Mouse (Mus musculus) ES-CJ7 (cell line): ENCODE measurements around the gene Hk2.
A peak's percentile ranks its signal among the peaks of the same experiment; 100 is the strongest.

Source experiments
- DNase-seq: peaks from one replicate; pipeline ENCODE4 v3.0.0; 2011; ENCODE audit warnings: low read depth, low spot score

Hk2 gene

DNA sequence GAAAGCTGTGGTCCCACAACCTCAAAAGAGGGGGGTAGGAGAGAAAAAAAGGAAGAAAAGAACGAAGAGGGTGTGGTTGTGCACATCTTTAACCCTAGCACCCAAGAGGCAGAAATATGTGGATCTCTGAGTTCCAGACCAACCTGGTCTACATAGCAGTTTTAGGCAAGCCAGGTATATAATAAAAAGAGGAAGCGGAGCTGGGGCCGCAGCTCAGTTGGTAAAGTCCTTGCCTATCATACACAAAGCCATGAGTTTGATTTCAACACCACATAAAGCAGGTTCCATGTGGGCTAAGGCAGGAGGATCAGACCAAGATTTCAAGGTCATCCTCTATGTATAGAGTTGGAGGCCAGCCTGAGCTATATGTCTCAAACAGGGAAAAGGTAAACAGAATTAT, 4.0 kb downstream of the Hk2 start:
- no peak for DNase-seq

DNA sequence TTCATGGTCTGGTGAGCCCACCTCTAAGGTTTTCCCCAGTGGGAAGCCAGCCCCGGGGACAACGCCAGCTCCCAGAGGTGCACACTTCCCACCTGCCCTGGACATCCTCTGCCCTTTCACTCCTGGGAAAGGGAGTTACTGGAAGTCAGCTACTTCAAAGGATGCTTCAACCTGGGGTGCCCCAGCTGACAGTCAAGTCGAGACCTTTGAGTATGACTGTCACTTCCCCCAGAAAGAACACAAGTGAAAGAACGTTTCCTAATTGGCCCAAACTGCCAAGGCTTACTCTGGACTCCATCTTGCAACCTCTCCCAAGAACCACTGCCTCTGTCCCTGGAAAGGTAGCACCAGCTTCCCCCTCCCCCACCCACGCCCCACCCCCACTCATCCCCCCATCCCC, 4.5 kb downstream of the Hk2 start:
- no peak for DNase-seq

DNA sequence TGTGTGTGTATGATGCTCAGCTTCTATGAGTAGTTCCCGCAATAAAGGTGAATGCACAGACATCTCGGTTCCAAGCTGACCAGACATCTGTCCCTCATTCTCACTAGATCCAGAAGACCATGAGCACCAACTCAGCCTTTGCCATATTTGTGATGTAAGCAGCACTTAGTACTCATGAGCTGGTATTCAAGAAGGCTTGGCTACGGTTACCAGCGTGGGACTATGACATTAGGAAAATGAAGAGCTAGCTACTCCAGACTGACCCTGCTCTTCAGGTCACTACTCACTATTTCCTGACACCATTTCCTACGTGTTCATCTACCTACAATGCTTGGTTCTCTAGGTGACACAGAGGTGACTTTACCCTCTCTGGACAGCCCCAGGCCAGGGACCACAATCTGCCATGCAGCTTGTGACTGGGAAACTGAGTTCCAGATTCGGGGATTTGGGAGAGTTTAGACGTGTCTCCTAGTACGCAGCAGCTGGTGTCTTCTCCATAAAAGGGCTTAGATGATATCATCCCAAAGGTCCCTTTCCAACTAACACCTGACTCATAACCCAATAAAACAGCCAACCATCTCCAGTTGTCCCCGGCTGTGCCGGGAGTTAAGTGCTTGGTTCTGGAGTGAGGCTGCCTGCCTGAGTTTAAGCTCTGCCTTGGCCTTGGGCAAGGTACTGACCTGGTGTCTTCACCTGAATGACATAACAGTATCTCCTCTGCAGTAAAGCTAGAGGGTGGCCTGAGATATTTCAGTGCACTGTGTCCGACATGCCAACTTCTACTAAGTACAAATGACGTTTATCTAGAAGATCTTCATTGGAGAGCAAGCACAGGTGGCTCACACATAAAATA, 6.3 kb downstream of the Hk2 start:
- no peak for DNase-seq

DNA sequence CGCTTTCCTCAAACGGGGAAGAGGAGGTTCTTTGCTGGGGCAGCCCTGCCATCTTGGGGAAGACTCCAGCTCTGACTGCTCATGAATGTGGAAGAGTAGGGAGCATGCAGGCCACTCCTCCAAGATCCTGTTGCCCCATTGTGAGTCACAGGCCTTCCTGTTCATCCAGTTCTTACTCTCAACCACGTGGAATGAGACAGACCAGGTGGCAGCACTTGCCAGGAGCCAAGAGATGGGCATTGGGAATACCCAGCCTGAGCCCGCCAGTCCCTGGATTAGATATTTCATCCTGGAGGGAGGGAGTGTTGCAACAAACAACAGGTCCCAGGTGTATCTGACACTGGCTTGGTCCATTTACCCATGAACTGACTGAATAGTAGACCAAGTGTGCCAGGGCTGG, 7.6 kb downstream of the Hk2 start:
- DNase-seq = no peak

DNA sequence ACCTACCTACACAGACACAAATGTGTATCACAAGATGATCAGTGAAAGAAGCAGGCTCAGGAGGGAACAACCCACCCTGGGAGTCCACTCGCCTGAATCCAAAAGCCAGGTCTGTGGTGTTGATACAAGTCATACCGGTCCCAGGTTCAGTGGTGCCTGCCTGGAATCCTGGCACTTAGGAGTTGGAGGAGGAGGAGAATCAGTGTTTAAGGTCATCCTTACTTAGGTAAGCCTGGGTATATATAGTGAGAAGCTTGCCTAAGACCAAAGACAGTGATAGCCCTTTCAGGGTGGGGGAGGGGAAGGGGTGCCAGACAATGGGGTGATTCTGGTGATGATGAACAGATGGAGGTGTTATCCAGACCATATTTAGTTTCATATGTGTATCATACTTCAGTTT, 9.0 kb downstream of the Hk2 start:
- no peak for DNase-seq

DNA sequence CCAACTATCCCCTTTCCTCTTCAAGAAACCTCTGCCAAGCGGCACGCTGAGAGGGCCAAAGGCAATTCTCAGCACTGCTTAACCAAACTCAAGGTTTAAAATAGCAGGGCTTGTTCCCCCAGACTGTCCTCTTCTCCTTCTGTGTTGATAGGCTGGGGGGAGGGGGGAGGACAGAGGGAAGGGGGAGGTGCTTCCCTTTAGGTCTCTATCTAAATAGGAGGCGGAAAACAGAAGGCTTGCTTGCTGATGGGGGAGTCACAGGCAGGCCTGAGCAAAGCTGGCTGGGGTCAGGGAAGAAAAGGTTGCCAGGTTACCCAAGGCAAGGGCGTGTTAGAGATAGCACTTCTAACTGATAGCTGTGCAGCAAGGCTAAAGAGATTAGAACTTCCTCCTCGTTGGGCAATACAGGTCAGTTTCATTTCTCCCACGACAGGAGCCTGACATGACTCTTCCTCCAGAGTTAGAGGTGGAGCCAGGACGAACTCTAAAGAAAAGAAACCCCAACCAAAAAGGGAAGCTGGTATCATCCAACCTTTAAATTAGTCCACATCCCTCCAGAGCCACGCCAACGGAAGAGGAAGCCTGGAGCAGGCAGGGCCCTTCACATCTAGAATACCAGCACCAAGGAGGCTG, 10.3 kb downstream of the Hk2 start:
- DNase-seq = peak; percentile 60

DNA sequence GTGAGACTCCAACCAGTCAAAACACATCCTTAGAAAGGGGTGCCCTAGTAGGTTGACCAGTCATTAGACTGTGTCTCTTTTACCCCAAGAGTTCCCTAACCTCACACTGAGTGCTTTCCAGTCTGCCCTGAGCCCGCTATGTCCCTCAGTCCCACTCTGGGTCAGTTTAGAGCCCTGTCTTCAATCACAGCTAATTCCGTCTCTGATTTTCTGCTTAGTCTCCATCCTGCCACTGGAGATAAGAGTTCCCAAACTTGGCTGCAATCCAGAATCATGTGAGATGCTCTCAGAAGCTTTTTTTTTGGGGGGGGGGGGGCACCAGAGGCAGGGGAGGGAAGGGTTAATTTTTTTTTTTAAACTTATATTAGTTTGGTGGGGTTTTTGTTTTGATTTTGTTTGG, 11.5 kb downstream of the Hk2 start:
- no peak for DNase-seq

DNA sequence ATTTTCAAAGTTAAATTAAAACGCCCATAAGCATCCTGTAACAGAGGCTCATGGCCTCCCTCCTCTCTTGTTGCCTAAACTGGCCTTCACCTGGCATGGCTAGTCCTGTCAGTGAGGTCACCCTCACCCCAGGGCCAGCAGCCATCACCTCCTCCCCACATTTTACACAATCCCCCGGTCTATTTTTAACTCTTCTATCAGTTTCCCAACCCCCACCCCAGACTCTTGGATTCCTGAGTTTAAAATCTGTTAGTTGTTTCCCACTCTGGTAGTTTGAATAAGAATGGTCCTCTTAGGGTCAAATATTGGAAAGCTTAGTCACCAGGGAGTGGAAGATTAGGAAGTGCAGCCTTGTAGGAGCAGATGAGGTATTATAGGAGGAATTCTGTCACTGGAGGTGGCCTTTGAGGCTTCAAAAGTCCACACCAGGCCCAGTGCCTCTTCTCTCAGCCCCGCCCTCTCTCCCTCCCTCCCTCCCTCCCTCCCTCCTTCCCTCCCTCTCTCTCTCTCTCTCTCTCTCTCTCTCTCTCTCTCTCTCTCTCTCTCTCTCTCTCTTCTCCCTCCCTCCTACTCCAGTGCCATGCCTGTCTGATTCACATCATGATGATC, 13.4 kb downstream of the Hk2 start:
- DNase-seq = peak; percentile 80

DNA sequence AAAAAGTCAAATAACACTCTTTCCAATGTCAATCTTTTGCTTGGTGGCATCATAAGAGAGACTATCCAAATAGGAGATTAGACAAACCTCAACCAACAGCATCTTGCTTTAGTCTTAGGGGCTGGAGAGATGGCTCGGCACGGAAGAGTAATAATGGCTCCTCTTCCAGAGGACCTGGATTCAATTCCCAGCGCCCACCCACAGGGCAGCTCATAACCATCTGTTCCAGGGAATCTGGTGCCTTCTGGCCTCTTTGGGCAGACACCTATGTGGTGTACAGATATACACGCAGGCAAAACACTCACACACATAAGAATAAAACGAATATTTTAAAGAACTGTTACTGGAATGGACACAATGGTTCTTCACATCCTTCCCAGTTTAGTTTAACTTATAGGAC, 15.0 kb downstream of the Hk2 start:
- no peak for DNase-seq

DNA sequence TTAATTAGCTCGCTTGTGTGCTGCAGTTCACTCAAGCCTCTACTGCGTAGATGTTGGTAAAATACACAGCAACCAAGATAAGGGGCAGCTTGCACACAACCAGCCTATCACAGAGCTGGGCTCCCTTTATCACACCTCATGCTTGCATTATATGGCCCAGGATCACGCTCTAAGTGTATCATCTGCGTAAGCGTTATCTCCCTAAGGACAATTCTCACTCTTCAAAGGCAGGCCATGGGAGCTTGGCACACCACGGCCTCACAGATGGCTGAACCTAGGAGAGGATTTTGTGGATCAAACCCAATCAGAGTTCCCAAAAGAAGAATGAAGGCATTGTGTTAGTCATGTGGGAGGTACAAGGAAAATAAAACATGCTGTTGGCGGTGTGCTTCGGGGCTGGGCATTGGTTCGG, 17.4 kb downstream of the Hk2 start:
- no peak for DNase-seq

DNA sequence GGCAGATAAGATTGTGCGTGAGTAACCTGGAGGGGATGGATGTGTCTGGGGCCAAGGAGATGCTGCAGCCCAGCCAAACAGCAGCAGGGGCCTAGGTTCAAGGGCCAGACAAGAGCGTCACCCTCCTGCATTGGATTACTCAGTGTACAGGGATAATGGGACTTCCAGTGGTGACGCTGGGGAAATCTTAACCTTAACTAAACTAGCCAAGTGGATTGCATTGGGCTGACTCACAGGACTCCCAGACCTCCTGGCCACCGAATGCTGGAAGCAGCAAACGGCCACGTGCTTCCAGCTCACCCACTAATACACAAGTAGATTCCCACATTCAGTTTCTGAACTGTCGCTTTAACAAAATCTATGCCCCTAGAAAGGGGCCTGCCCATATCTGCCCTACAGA, 18.0 kb downstream of the Hk2 start:
- DNase-seq = no peak

DNA sequence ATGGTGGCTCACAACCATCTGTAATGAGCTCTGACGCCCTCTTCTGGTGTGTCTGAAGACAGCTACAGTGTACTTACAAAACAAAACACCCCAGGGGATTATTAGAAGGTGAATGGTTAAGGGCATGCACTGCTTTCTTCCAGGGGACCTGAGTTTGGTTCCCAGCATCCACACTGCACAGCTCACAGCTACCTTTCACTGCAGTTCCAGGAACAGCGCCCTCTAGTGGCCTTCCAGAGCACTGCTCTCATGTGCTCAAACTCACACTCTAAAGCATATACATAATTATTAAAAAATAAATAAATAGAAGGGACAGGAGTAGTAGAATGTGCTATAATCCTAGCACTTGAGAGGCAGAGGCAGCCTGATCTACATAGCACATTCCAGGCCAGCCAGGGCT, 18.9 kb downstream of the Hk2 start:
- peak; percentile 67 for DNase-seq

DNA sequence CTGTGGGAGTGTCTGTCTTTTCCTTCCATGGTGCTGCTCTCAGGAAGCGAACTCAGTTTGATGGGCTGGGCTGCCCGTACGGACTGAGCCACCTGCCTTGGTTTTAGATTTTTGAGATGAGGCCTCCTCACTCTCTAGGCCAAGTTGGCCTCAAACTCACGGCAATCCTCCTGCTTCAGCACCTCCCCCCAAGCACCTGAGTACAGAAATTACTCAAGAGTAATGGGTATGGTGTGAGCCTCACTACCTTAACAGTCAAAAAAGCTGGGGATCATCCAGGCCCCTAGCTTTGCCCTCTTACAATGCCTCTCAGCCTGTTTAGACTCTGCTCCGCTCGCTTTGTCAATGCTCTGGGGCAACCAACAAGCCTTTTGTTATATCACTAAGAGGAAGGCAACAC, 19.5 kb downstream of the Hk2 start:
- DNase-seq = no peak

DNA sequence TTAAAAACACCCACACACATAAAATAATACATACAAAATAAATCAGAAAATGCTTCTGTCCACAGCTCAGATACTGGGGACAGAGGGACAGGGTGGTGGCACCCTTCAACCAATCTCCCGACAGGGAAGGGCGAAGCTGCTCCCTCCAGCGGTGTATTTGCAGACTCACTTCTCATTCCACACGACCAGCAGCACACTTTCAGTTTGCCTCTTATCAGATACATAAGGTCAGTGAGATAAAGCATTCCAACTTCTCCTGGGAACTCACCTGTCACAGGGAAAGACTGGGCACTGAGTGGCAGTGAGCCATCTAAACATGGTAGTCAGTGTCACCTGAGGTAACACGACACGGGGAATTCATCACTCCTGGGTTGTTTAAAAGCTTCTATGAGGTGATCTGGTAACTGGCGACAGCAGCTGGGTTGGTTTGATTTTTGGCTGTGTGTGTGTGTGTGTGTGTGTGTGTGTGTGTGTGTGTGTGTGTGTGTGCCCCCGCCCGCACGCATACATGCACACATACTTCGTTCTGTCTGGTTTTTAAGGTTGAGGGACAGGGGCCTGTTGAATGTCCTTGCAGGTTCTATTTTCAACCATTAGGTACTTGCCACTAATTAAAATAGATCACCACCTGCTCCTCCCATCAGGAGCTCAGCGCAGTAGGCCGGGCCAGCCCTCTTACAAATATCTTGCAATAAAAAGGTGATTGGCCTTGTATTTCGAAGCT, 20.5 kb downstream of the Hk2 start:
- DNase-seq = no peak

DNA sequence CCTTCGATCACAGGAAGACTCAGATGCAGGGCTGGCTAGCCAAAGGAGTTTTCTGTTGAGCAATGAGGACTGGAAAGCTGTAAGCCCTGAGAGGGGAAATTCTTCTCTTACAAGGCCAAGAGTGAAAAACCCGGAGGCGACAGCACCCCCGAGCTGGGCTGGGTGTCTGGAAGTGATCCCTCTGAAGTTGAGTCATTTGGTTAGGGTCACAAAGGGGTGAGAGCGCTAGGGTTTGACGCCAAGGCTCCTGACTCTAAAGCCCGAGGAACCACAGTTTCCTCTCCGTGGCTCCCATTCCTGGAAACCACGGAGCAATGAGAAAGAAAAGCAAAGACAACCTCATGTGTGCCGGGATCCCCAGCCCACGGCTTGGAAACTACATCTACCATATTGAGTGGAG, 21.2 kb downstream of the Hk2 start:
- DNase-seq = no peak

DNA sequence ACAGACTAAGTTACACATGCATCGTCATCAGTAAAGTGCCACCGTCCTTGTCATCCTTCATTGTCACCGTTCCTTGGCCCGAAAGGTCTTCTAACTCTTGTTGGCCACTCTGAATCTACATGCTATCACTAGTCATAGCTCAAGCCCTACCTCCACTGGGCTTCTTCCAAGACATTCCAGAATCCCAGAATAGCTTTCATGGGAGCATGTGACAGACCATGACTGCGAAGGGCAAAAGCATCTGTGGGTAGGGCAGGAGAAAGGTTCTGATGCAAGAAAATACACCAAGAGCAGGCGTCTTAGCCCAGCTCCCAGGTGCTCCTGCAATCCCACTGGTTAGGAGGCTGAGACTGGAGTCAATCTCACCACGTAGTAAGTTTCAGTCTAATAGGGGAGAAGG, 22.5 kb downstream of the Hk2 start:
- DNase-seq = no peak

DNA sequence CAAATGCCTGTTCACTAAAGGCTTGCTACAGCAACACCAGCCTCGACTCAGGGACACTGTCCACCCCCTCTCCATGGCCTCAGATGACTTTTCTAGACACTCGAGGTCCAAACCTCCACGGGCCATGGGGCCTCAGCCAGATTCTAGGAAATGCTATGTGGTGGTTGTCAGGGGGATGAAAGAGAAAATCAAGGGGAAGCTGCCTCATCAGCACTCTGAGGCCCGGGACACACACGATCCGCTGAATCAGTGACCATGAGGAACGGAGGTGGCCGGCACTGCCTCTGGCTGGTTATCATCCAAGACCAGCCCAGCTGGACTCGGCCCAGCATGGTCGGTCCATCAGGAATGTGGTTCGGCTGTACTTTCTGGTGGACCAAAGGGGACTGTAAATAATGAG, 23.2 kb downstream of the Hk2 start:
- DNase-seq = no peak

DNA sequence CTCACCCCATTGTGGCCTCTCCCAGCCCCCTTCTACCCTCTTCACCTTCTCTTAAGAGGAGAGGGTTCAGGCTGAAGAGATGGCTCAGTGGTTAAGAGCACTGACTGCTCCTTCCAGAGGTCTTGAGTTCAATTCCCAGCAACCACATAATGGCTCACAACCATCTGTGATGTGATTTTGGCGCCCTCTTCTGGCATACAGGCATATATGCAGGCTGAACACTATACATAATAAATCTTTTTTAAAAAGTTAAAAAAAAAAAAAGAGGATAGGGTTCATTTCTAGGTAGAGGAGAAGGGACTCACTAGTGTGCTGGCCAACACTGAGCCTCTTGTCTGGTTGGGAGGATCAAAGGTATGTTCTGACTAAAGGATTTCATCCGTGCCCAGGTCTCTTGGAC, 24.2 kb downstream of the Hk2 start:
- DNase-seq = peak; percentile 49

DNA sequence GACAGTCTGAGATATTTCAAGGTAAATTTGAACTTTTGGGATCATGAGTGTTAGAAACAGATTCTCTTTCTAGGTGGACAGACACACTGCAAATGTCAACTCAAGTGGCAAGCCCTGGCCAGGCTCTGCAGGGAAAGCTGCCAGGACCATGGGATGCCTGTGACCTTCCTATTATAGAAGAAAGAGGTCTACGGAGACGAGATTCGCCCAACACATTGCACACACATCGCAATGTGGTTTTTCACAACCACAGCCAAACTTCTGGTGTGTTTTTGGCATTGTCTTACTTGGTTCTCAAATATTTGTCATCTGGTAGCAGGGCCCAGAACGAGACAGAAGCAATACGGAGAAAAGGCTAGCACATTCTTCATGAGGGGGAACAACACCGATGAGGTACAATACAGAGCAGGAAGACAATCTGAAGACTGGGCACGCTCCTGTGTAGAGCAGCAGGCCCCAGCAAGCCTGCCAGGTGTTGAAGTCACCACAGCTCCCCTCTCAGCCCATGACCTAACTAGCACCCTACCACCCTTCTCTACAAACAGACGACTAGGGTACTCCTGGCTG, 26.1 kb downstream of the Hk2 start:
- no peak for DNase-seq

DNA sequence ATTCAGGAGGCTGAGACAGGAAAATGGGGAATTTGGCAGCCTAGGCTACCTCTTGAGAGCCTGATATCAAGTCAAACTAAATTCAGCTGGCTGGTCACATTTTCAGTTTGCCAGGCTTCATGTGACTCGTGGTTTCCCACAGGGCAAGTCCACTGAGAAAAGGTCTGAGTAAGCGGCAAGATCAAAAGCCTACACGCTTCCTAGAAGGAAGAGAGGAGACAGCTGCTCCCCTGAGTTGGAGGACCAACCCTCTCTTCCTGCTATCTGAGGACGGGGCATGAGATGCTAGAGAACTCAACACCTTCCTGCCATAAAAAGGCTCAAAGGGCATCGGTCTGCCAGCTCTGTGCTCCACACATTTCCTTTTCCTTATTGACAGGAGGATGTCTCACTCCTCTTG, 27.2 kb downstream of the Hk2 start:
- DNase-seq = no peak

DNA sequence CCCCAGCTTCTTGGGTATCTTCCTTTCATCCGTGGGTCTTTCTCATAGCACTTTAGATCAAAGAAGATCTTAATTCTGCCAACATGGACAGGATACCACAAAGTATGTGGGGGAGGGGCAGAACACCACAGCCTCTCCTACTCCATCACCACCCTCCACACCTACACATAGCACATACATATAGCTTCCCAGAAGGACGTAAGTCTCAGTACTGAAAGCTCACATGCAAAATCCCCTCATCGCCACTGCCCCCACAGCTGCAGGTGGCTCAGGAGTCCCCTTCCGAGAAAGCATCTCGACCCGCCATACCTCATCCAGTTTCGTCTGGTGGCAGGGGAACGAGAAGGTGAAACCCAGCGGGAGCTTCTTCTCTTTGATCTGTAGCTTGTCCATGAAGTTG, 29.7 kb downstream of the Hk2 start:
- DNase-seq = no peak

DNA sequence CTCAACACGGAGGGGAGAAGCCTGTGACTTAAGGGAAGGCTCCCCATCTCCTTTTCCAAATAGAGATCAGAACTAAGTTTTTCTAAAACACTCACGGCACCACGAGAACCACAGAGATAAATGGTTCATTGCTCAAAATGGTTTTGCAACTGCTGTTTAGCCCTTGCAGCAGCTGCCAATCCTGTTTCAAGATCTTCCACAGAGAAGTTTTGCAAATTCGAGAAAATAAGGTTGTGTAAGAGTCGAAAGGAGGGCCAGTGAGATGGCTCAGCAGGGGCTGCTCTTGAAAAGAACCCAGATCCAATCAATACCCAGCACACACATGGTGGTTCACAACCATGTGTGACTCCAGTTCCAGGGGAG, 32.8 kb downstream of the Hk2 start:
- no peak for DNase-seq
